Mouse (Mus musculus): ENCODE measurements around the gene Casp2.

The Casp2 gene

DNA sequence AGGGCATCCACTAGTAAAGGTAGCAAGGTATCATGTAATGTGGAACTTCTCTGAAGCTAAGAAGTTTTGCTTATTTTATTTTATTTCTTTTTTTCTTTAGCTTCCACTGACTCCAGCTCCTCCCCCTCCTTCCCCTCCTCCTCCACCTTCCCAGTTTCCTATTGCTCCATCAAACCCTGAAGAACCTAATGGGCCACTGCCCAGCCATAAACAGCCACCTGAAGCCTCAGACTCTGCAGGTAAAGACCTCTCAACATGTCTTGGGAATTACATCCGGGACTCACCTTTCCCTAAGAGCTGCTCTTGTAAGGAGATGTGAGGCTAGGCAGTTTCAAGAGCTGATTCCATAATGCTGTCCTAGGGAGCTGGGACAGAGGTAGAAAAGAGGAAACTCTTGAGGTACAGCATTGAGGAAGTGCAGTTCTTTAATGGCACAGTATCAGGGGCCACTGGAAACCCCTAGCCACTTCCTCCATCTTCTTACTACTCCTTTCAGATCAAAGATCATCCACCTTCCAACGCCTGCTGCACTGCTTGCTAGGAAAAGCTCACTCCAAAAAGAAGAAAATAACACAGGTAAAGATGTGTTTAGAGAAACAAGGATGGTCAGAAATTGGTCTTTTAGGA, 45.8 kb downstream of the Casp2 start:
- peak; percentile 17 for DNase-seq (ENCODE audit: low read depth, low spot score)
- Histone ChIP-seq H3K27me3 (ENCODE audit: control insufficient read depth, insufficient read depth, low read length, poor library complexity, severe bottlenecking) (no peaks in the 10 kb centered on the region), H3K36me3 (ENCODE audit: control insufficient read depth, insufficient read depth, low read length, poor library complexity, severe bottlenecking) (no peaks in the 10 kb centered on the region)

DNA sequence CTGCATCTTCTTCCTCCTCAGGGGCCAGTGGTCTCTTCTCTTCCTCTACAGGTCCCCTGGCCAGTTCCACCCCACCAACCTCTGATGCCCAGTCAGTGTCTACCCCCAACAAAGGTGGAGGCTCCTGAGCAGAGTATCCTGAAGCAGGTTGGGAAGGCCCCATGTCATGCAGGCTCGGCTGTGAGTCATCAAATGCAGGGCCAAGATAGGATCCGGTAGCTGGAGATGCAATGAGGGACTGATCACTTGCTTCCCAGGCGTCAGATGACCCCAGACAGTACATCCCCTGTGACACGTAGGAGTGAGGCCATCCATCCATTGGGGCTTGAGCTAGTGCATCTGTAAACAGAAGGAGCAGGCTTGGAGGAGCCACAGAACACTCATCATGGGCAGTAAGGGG, 53.5 kb downstream of the Casp2 start:
- Histone ChIP-seq H3K27me3 (ENCODE audit: control insufficient read depth, insufficient read depth, low read length, poor library complexity, severe bottlenecking) (no peaks in the 10 kb centered on the region), H3K36me3 (ENCODE audit: control insufficient read depth, insufficient read depth, low read length, poor library complexity, severe bottlenecking) (no peaks in the 10 kb centered on the region)
- DNase-seq (ENCODE audit: low read depth, low spot score): no peak

DNA sequence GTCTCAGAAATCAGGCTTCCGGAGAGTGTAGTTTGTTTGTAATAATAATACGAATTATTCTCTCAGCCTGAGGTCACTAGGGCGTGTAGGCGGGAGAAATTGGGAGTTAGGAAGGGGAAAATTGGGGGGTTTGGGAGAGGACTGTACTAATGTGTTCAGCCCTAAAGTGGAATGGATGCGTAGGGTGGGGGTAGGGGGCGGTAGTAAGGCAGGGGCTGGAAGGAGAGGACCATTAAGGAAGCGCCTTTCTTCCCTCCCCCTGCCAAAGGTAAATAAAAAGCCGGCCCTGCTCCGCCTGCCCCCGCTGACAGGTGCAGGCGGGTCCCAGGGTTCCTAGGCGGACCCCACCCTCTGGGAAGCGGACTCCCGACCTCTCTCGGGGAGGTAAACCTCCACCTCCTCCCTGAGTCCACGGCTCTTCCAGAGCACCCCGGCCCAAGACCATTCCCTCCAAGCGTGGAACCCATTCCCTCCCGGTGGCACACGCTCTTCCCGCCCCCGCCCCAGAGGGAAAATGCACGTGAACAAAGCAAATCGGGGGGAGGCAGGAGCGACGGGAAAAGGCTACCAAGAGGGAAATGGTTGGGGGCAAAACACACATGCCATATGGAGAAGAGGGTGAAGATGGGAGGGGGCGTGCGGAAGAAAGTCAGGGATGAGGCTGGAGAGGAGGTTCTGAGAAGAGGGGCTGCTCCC, 58.7 kb downstream of the Casp2 start:
- no peaks in the 10 kb centered on the region for H3K36me3 ChIP-seq (ENCODE audit: control insufficient read depth, insufficient read depth, low read length, poor library complexity, severe bottlenecking)
- DNase-seq (ENCODE audit: low read depth, low spot score): no peak
- H3K27me3 ChIP-seq (ENCODE audit: control insufficient read depth, insufficient read depth, low read length, poor library complexity, severe bottlenecking): peaks cover 4% of the 10 kb centered on the region; the same call in 1 of the 2 replicates

DNA sequence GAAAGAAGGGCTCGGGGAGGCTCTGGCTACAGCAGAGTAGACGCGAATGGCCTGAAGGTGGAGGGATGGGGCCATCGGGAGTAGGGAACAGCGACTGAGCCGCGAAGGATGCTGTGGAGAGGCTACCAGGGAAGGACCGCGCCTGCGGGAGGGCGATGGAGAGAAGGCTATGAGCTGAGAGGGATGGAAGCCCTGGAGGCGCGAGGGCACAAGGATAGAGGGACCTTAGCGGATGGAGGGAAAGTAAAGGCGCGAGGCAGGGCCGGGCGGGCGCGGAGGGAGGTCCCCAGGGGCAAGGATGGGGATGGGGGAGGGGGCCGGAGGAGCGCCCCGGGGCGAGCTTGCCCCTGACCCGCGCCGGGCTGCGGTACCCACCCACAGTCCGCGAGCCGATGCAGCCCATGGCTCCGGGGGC, 59.3 kb downstream of the Casp2 start:
- no peak for DNase-seq (ENCODE audit: low read depth, low spot score)
- H3K36me3 ChIP-seq (ENCODE audit: control insufficient read depth, insufficient read depth, low read length, poor library complexity, severe bottlenecking): no peaks in the 10 kb centered on the region
- H3K27me3 ChIP-seq (ENCODE audit: control insufficient read depth, insufficient read depth, low read length, poor library complexity, severe bottlenecking): peaks cover 4% of the 10 kb centered on the region; the same call in 1 of the 2 replicates

DNA sequence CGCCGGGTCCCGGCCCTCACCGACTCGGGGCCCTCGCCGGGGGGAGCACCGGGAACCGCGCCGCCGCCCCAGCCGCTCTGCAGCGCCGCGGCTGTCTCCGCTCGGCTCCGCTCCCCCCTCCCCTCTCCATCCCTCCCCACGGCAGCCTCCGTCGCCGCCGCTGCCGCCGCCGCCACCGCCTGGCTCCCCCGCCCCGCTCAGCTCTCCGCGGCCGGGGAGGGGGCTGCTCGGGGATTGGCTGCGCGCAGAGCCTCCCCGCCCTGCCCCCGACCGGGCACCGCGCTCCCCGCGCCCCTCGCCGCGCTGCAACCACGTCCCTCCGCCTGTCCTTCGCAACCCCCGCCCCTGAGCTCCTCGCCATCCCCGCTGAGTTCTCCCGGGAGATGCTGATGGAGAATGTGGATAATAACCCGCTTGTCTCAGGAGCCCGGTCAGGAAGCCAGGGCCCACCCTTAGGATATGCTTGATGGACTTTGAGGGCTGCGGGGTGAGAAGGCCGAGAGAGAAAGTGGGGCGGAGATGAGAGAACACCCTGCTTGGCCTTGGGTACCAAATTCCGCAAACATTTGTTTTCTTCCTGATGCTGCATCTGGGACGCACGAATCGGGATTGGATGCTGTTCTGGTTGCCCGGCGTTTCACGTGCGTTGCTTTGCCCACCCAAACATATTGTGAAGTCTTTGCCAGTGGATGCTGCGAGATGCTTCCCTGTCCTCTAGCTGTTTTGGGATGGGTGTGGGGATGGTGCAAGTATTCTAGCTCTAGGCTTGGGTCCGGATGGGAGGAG, 59.9 kb downstream of the Casp2 start, which contains the start of gene Fam131b:
Gene Fam131b, minus strand, starts transcription at position 162 of the 786 bp plus-strand sequence.
- Histone ChIP-seq H3K27me3 (ENCODE audit: control insufficient read depth, insufficient read depth, low read length, poor library complexity, severe bottlenecking) (peaks cover 4% of the 10 kb centered on the region; the same call in 1 of the 2 replicates), H3K36me3 (ENCODE audit: control insufficient read depth, insufficient read depth, low read length, poor library complexity, severe bottlenecking) (no peaks in the 10 kb centered on the region)
- peak; percentile 26 for DNase-seq (ENCODE audit: low read depth, low spot score)

DNA sequence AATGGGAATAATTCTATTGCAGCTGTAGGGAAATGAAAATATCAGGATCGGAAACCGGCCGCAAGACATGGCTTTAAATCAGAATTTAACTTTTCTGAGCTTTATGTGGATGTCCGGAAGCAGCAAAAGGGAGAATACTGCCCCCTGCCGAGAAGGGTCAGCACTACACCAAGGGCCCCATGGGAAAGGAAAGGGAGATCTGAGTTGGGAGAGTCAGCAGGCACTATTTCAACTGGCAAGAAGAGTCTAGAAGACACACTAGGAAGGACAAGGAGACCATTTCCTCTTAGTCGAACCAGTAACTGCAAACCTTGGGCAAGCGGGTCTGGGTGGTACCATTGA, 60.5 kb downstream of the Casp2 start:
- no peaks in the 10 kb centered on the region for H3K36me3 ChIP-seq (ENCODE audit: control insufficient read depth, insufficient read depth, low read length, poor library complexity, severe bottlenecking)
- DNase-seq (ENCODE audit: low read depth, low spot score): peak; percentile 83
- peaks cover 4% of the 10 kb centered on the region; the same call in 1 of the 2 replicates for H3K27me3 ChIP-seq (ENCODE audit: control insufficient read depth, insufficient read depth, low read length, poor library complexity, severe bottlenecking)

DNA sequence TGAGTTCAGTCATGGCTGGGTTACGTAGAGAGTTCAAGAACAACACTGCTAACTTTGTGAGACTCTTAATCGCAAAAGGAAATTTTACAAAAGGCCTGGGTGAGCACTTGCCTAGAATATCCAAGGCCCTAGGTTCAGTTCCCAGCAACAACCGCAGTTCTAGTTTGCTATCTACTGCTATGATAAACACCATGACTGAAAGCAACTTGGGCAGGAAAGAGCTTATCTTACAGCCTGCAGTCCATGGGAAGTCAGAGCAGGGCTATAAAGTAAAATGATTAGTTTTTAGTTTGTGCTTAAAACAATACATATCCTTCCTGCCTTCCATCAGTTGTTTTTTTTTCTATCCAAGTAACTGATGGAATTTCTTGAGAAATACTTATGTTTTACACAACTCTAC, 61.7 kb downstream of the Casp2 start:
- Histone ChIP-seq H3K27me3 (ENCODE audit: control insufficient read depth, insufficient read depth, low read length, poor library complexity, severe bottlenecking) (peaks cover 4% of the 10 kb centered on the region; the same call in 1 of the 2 replicates), H3K36me3 (ENCODE audit: control insufficient read depth, insufficient read depth, low read length, poor library complexity, severe bottlenecking) (no peaks in the 10 kb centered on the region)
- DNase-seq (ENCODE audit: low read depth, low spot score): no peak

DNA sequence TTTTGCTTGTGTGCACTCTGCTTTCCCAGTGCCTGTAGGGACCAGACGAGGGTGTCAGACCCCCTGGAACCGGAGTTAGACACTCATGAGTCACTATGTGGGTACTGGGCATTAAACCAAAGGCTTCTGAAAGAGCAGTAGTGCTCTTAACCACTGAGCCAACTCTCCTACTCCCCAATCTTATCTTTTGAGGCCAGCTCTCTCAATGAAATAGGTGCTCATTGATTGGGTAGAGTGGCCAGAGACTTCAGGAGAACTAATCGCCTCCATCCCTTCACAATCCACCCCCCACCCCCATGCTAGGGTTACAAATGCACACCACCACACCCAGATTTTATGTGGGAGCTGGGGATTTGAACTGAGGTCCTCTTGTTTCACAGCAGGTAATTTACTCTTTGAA, 64.0 kb downstream of the Casp2 start:
- Histone ChIP-seq H3K27me3 (ENCODE audit: control insufficient read depth, insufficient read depth, low read length, poor library complexity, severe bottlenecking) (peaks cover under 1% of the 10 kb centered on the region; the same call in 1 of the 2 replicates), H3K36me3 (ENCODE audit: control insufficient read depth, insufficient read depth, low read length, poor library complexity, severe bottlenecking) (no peaks in the 10 kb centered on the region)
- DNase-seq (ENCODE audit: low read depth, low spot score): no peak

DNA sequence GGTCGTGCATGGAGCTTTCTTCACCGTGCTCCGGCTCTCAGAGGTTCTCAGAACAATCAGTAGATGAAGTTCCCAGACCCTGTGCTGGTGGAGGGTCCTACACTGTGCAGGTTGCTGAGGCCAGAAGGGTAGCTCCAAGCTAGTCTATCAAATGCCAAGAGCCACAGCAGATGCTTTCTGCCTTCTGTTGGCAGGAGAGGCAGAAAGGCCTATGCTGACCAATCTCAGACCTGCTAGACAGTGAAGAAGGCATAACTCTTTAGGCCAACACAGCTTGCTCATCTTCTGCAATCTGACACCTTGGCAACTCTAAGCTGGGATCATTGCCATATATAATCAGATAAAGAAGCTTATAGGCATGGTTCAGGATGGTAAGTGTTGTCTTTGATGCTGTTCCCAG, 65.4 kb downstream of the Casp2 start:
- no peaks in the 10 kb centered on the region for H3K27me3 ChIP-seq (ENCODE audit: control insufficient read depth, insufficient read depth, low read length, poor library complexity, severe bottlenecking)
- DNase-seq (ENCODE audit: low read depth, low spot score): no peak
- H3K36me3 ChIP-seq (ENCODE audit: control insufficient read depth, insufficient read depth, low read length, poor library complexity, severe bottlenecking): no peaks in the 10 kb centered on the region

DNA sequence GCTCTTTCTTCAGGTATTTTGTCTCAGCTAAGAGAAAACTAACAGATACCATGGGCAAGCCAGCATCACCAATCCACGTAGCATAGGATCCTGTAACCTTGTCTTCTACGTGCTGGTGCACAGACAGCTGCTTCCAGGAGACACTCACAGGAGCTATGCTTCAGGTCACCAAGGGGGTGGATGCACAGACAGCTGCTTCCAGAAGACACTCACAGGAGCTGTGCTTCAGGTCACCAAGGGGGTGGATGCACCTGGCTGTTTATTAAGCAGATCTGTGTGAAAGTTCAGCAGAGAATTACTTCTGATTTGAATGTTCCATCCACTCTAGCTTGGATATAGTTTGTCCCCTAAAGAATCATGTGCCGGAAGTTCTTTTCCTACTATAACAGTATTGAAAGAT, 66.2 kb downstream of the Casp2 start:
- no peaks in the 10 kb centered on the region for H3K36me3 ChIP-seq (ENCODE audit: control insufficient read depth, insufficient read depth, low read length, poor library complexity, severe bottlenecking)
- no peak for DNase-seq (ENCODE audit: low read depth, low spot score)
- no peaks in the 10 kb centered on the region for H3K27me3 ChIP-seq (ENCODE audit: control insufficient read depth, insufficient read depth, low read length, poor library complexity, severe bottlenecking)

All from splenic B cell, adult 2 months (primary cell).